Mouse (Mus musculus) small intestine, adult 2 months (tissue): ENCODE results near the gene AC134908.4.

Experiments
- CTCF ChIP-seq: fragments of 200-500 bp; IDR thresholded peaks from 2 replicates; pipeline ENCODE4 v1.5.1; 2012; ENCODE audit warnings: low read depth, mild to moderate bottlenecking, control low read depth, inconsistent platforms, low read length, moderate library complexity, mixed read lengths; ENCODE audit not compliant: insufficient replicate concordance, insufficient read length; ENCODE audit errors: extremely low read depth
- POLR2A ChIP-seq: fragments of 200-500 bp; IDR thresholded peaks from 2 replicates; pipeline ENCODE4 v1.6.1; 2012; ENCODE audit warnings: low read depth, mild to moderate bottlenecking, control low read depth, inconsistent platforms, low read length, moderate library complexity

GRCm38 (mm10) chr17:25756378-25757242, 38.8 kb downstream of the AC134908.4 start:
- TF ChIP-seq CTCF = no peak
- no peak for TF ChIP-seq POLR2A
